Mouse (Mus musculus) bone marrow macrophage, adult 2 months (primary cell): Measurements from ENCODE around the gene Tbp.

Source experiments
- CTCF ChIP-seq: IDR thresholded peaks from 2 replicates; pipeline ENCODE4 v1.5.1; 2012; ENCODE audit warnings: low read depth, mild to moderate bottlenecking, low read length, moderate library complexity
- POLR2A ChIP-seq: IDR thresholded peaks from 2 replicates; pipeline ENCODE4 v1.6.1; 2012; ENCODE audit warnings: mild to moderate bottlenecking, low read depth, low read length, borderline replicate concordance

- TF ChIP-seq POLR2A (no peak), CTCF (no peak)
Observed at GRCm38 (mm10) chr17:15535162-15535800, 35.6 kb downstream of the Tbp start.
